Mouse (Mus musculus) liver, embryonic 14.5 days (tissue): Measurements from ENCODE around the gene Myt1.

Source experiments
- CTCF ChIP-seq: IDR thresholded peaks from 2 replicates; pipeline ENCODE4 v1.5.1; 2016; ENCODE audit warnings: antibody characterized with exemption, low read depth, control low read depth
- EP300 ChIP-seq: IDR thresholded peaks from 2 replicates; pipeline ENCODE4 v1.6.1; 2016; ENCODE audit warnings: antibody characterized with exemption, low read depth

GRCm38 (mm10) chr2:181713749-181714148 is 49.4 kb upstream of the Myt1 start:
- TF ChIP-seq CTCF (no peak), EP300 (no peak)
